In the genomic region with DNA sequence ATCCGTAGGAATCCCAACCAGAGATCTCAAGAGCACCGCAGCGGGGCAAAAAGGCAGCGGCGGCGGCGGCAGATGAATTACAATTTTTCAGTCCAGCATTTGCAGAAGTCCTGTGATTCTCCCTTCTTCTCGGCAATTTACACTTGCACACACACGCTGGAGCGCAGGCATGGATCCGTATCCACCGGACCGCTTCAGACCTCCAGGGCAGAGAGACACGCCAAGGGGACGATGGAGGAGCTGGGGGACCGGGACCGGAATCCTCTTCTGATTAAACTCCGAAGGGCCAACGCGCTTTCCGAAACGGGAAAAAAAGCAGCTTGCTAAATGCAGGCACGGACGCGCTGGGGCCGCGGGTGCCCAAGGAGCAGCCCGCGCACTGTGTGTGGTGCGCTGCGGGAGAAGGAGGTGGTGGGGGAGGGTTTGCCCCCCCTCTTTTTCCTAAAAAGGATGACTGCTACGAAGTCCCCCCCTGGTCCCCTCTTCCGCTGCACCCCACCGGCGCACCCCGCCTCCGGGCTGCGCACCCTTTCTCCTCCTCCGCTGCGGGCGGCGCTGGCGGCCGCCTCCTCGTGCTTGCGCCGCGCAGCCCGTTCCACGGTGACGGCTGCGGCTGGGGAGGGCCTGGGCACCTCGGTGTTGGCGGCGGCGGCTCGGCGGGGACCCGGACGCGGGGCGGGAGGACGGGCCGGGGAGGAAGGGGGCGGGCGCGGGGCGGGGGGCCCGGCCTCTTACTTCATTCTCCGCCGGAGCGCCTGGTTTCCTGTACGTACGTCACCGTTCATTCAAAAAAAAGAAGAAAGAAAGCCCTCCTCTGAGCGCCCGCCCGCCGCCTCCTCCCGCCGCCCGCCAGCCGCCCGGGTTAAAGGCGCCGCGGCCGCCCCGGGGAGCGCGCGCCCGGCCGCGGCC, we compare ENCODE assay signal across 8 mouse cellular contexts. TPM values are rescaled to one million over a fixed set of nuclear protein-coding genes. Genes with fewer than 3 reads are reported as not detected.
DNase-seq lines count a peak whose midpoint lies in the region; ATAC-seq and TF ChIP-seq lines count a peak whose summit lies in the region.

TSS of gene Bcl2 (minus strand) at position 654 of the 909 bp plus-strand sequence.

- peak within 1 kb of the TSS; percentile 71 to 74 for H3K4me3 ChIP-seq in ES-E14 (ENCODE audit: insufficient read depth in 1 of 2, low read depth in 1 of 2, low read length in 2 of 2, poor library complexity in 1 of 2, severe bottlenecking in 1 of 2)
- peak within 1 kb of the TSS; percentile 74 for H3K4me3 ChIP-seq in hindbrain, embryonic 11.5 days (ENCODE audit: low read depth, low read length)

- WGBS in hindbrain, embryonic 11.5 days, result 0% methylated on average over 47 of the region's 95 CpGs

- H3K9ac ChIP-seq in ES-E14 (ENCODE audit: insufficient read depth, low read depth, low read length, poor library complexity, severe bottlenecking), result peak within 1 kb of the TSS; percentile 74
- peak within 1 kb of the TSS; percentile 88 for H3K9ac ChIP-seq in hindbrain, embryonic 11.5 days (ENCODE audit: low read depth, low read length)

- in situ Hi-C loops in ES-E14 (cut with MboI; ENCODE audit: low sequenced_read_pairs in 2 of 2, unreplicated experiment in 2 of 2), result no loop called here

- no peak within 1 kb of the TSS for H3K27ac ChIP-seq in ES-E14 (ENCODE audit: insufficient read depth, low read depth, low read length, poor library complexity, severe bottlenecking)
- peak within 1 kb of the TSS; percentile 79 for H3K27ac ChIP-seq in hindbrain, embryonic 11.5 days (ENCODE audit: low read depth, low read length)

- peak within 1 kb of the TSS; percentile 66 for H3K4me2 ChIP-seq in hindbrain, embryonic 11.5 days (replicated peaks; ENCODE audit: low read depth, low read length)

- H3K9me3 ChIP-seq in ES-E14 (ENCODE audit: control insufficient read depth, insufficient read depth, low read depth, low read length), result no peaks in the 10 kb centered on the region
- H3K9me3 ChIP-seq in hindbrain, embryonic 11.5 days (ENCODE audit: control insufficient read depth, low read length), result no peaks in the 10 kb centered on the region

- DNase-seq in ES-E14 (ENCODE audit: low read depth, low spot score), result peak; percentile 27
- peak; percentile 76 to 83 for DNase-seq in cerebellum, adult 18-20 months
- DNase-seq in frontal cortex, adult 2 months (ENCODE audit: extremely low spot score in 1 of 2, low spot score in 1 of 2), result peak; percentile 25 to 73
- peak; percentile 76 for DNase-seq in hindbrain, embryonic 11.5 days (ENCODE audit: low spot score)
- DNase-seq in layer of hippocampus, postnatal 36 days, result peak; percentile 69 to 72
- DNase-seq in lung, postnatal 25 days (ENCODE audit: low spot score), result peak; percentile 87
- peak; percentile 44 for DNase-seq in retina, adult 2 months (ENCODE audit: low read depth, low spot score)
- DNase-seq in thymus, postnatal 36 days, result peak; percentile 84 to 87

- no peaks in the 10 kb centered on the region; the same call in 1 of the 2 replicates for H3K27me3 ChIP-seq in hindbrain, embryonic 11.5 days (ENCODE audit: control insufficient read depth, insufficient read depth, low read length)

- peak; percentile 87 for ATAC-seq in hindbrain, embryonic 11.5 days (ENCODE audit: low FRiP score)

- peaks cover 0 to 6% of the 10 kb centered on the region in 2 experiments; a peak in 2 of 4 replicates for H3K4me1 ChIP-seq in ES-E14 (ENCODE audit: control insufficient read depth in 2 of 2, insufficient read depth in 2 of 2, low read length in 2 of 2, poor library complexity in 1 of 2)
- no peaks in the 10 kb centered on the region; the same call in 1 of the 2 replicates for H3K4me1 ChIP-seq in hindbrain, embryonic 11.5 days (replicated peaks; ENCODE audit: control insufficient read depth, insufficient read depth, low read length)

- H3K36me3 ChIP-seq in ES-E14 (ENCODE audit: control insufficient read depth, insufficient read depth, low read length, poor library complexity, severe bottlenecking), result no peaks in the 10 kb centered on the region
- H3K36me3 ChIP-seq in hindbrain, embryonic 11.5 days (ENCODE audit: control insufficient read depth, insufficient read depth, low read length), result no peaks in the 10 kb centered on the region

TF ChIP-seq in ES-E14, 5 proteins besides CTCF, POLR2A, EP300 and RAD21:
- TF ChIP-seq HCFC1 (IDR thresholded peaks at IDR 0.05; ENCODE audit: borderline replicate concordance, insufficient read depth, low read length), result no peak
- no peak for TF ChIP-seq ZNF384 (IDR thresholded peaks at IDR 0.05; ENCODE audit: low read depth, low read length)
- no peak for TF ChIP-seq MAFK (IDR thresholded peaks at IDR 0.05; ENCODE audit: insufficient read depth, low read depth, low read length)
- no peak for TF ChIP-seq CHD2 (IDR thresholded peaks at IDR 0.05; ENCODE audit: low read depth, low read length)
- TF ChIP-seq ZC3H11A (IDR thresholded peaks at IDR 0.05; ENCODE audit: borderline replicate concordance, low read depth, low read length), result no peak

RNA-seq across cellular contexts. Expression of gene Bcl2, which starts in this region (rescaled TPM):
- 0.63 and 0.98 TPM in 2 replicates for total RNA-seq in ES-E14 (2012; rRNA removed)
- polyA plus RNA-seq in frontal cortex, adult 2 months (2012; rRNA removed), result 6.2 and 6.7 TPM in 2 replicates
- polyA plus RNA-seq in hindbrain, embryonic 11.5 days (2014; fragmentation: Nextera tagmentation; extraction: Ambion mirVana), result 5.9 and 6.9 TPM in 2 replicates
- 1 to 10 TPM; 9.3 to 9.4 TPM for total RNA-seq in layer of hippocampus, postnatal 36 days (2021)

Comparison
In these comparisons a context has a peak if more than half of its experiments do, and no peak if none do; other contexts are left out.
1. Peak in DNase-seq, H3K4me3 ChIP-seq and H3K9ac ChIP-seq in ES-E14; RNA of the gene not detected or under 1 TPM.
2. DNase-seq: peak in every context shown above with its lines; median percentile 87 in lung, postnatal 25 days; 86 in thymus, postnatal 36 days; 80 in cerebellum, adult 18-20 months; 76 in hindbrain, embryonic 11.5 days; 70 in layer of hippocampus, postnatal 36 days; 49 in frontal cortex, adult 2 months; 44 in retina, adult 2 months; 27 in ES-E14.